Mouse (Mus musculus): Measurements from ENCODE around the gene Slc25a41. TPM values are rescaled to one million over a fixed set of nuclear protein-coding genes. Genes with fewer than 3 reads are reported as not detected.

The Slc25a41 gene
- 0.19 and 0.25 TPM in 2 replicates for polyA plus RNA-seq (2012; rRNA removed)

GRCm38 (mm10) chr17:57041554-57041953 is at the start of gene Slc25a41:
Gene Slc25a41, minus strand, starts transcription at chr17:57041654.
- TF ChIP-seq CTCF (IDR thresholded peaks at IDR 0.05; ENCODE audit: extremely low read depth, insufficient read depth, low read length) = no peak
- no peak for TF ChIP-seq POLR2A (IDR thresholded peaks at IDR 0.05; ENCODE audit: extremely low read depth, insufficient read depth, low read length)
- Histone ChIP-seq H3K4me3 (ENCODE audit: insufficient read depth, low read length) (no peak within 1 kb of the TSS), H3K27ac (ENCODE audit: insufficient read depth, low read length) (no peak within 1 kb of the TSS), H3K4me1 (ENCODE audit: control insufficient read depth, insufficient read depth, low read length) (0 out of 2 replicates have a peak, but pooled peaks cover 1% of the 10 kb centered on the region)

GRCm38 (mm10) chr17:57087049-57087832 is 45.8 kb upstream of the Slc25a41 start, which contains the start of gene Tubb4a:
Gene Tubb4a, minus strand, starts transcription at chr17:57087782.
- TF ChIP-seq POLR2A (IDR thresholded peaks at IDR 0.05; ENCODE audit: extremely low read depth, insufficient read depth, low read length) (peak; percentile 96), CTCF (IDR thresholded peaks at IDR 0.05; ENCODE audit: extremely low read depth, insufficient read depth, low read length) (no peak)
- Histone ChIP-seq H3K4me1 (ENCODE audit: control insufficient read depth, insufficient read depth, low read length) (peaks cover 4% of the 10 kb centered on the region; the same call in 1 of the 2 replicates), H3K27ac (ENCODE audit: insufficient read depth, low read length) (peak within 1 kb of the TSS; percentile 97), H3K4me3 (ENCODE audit: insufficient read depth, low read length) (peak within 1 kb of the TSS; percentile 96)

- H3K27ac ChIP-seq (ENCODE audit: insufficient read depth, low read length) = peak overlapping the region; percentile 97; the same call in 1 of the 2 replicates
- H3K4me1 ChIP-seq (ENCODE audit: control insufficient read depth, insufficient read depth, low read length) = peaks cover 4% of the 10 kb centered on the region; the same call in 1 of the 2 replicates
- TF ChIP-seq POLR2A (IDR thresholded peaks at IDR 0.05; ENCODE audit: extremely low read depth, insufficient read depth, low read length) (no peak), CTCF (IDR thresholded peaks at IDR 0.05; ENCODE audit: extremely low read depth, insufficient read depth, low read length) (no peak)
- H3K4me3 ChIP-seq (ENCODE audit: insufficient read depth, low read length) = peak overlapping the region; percentile 96
Observed at GRCm38 (mm10) chr17:57085970-57086757, 44.7 kb upstream of the Slc25a41 start.

GRCm38 (mm10) chr17:57082481-57082880 is 41.0 kb upstream of the Slc25a41 start:
- no peak for TF ChIP-seq POLR2A (IDR thresholded peaks at IDR 0.05; ENCODE audit: extremely low read depth, insufficient read depth, low read length)
- no peak for TF ChIP-seq CTCF (IDR thresholded peaks at IDR 0.05; ENCODE audit: extremely low read depth, insufficient read depth, low read length)
- Histone ChIP-seq H3K27ac (ENCODE audit: insufficient read depth, low read length) (no peak overlapping the region), H3K4me1 (ENCODE audit: control insufficient read depth, insufficient read depth, low read length) (peaks cover 4% of the 10 kb centered on the region; the same call in 1 of the 2 replicates), H3K4me3 (ENCODE audit: insufficient read depth, low read length) (no peak overlapping the region)

- TF ChIP-seq POLR2A (IDR thresholded peaks at IDR 0.05; ENCODE audit: extremely low read depth, insufficient read depth, low read length) (no peak), CTCF (IDR thresholded peaks at IDR 0.05; ENCODE audit: extremely low read depth, insufficient read depth, low read length) (no peak)
- Histone ChIP-seq H3K4me1 (ENCODE audit: control insufficient read depth, insufficient read depth, low read length) (peaks cover 4% of the 10 kb centered on the region; the same call in 1 of the 2 replicates), H3K27ac (ENCODE audit: insufficient read depth, low read length) (no peak overlapping the region), H3K4me3 (ENCODE audit: insufficient read depth, low read length) (no peak overlapping the region)
Observed at GRCm38 (mm10) chr17:57081234-57081842, 39.9 kb upstream of the Slc25a41 start.

GRCm38 (mm10) chr17:57079919-57080318 is 38.5 kb upstream of the Slc25a41 start:
- Histone ChIP-seq H3K27ac (ENCODE audit: insufficient read depth, low read length) (no peak overlapping the region), H3K4me3 (ENCODE audit: insufficient read depth, low read length) (no peak overlapping the region), H3K4me1 (ENCODE audit: control insufficient read depth, insufficient read depth, low read length) (peaks cover 4% of the 10 kb centered on the region; the same call in 1 of the 2 replicates)
- TF ChIP-seq CTCF (IDR thresholded peaks at IDR 0.05; ENCODE audit: extremely low read depth, insufficient read depth, low read length) = no peak
- no peak for TF ChIP-seq POLR2A (IDR thresholded peaks at IDR 0.05; ENCODE audit: extremely low read depth, insufficient read depth, low read length)

GRCm38 (mm10) chr17:57078336-57078735 is 36.9 kb upstream of the Slc25a41 start, which contains the start of gene Dennd1c:
Gene Dennd1c, minus strand, starts transcription at chr17:57078514.
- no peak for TF ChIP-seq POLR2A (IDR thresholded peaks at IDR 0.05; ENCODE audit: extremely low read depth, insufficient read depth, low read length)
- no peak for TF ChIP-seq CTCF (IDR thresholded peaks at IDR 0.05; ENCODE audit: extremely low read depth, insufficient read depth, low read length)
- Histone ChIP-seq H3K27ac (ENCODE audit: insufficient read depth, low read length) (no peak within 1 kb of the TSS), H3K4me3 (ENCODE audit: insufficient read depth, low read length) (no peak within 1 kb of the TSS), H3K4me1 (ENCODE audit: control insufficient read depth, insufficient read depth, low read length) (peaks cover 2% of the 10 kb centered on the region; the same call in 1 of the 2 replicates)

- Histone ChIP-seq H3K27ac (ENCODE audit: insufficient read depth, low read length) (no peak overlapping the region), H3K4me3 (ENCODE audit: insufficient read depth, low read length) (no peak overlapping the region), H3K4me1 (ENCODE audit: control insufficient read depth, insufficient read depth, low read length) (no peaks in the 10 kb centered on the region)
- no peak for TF ChIP-seq CTCF (IDR thresholded peaks at IDR 0.05; ENCODE audit: extremely low read depth, insufficient read depth, low read length)
- no peak for TF ChIP-seq POLR2A (IDR thresholded peaks at IDR 0.05; ENCODE audit: extremely low read depth, insufficient read depth, low read length)
Observed at GRCm38 (mm10) chr17:57076916-57077315, 35.5 kb upstream of the Slc25a41 start.

- H3K27ac ChIP-seq (ENCODE audit: insufficient read depth, low read length) = no peak overlapping the region
- no peak overlapping the region for H3K4me3 ChIP-seq (ENCODE audit: insufficient read depth, low read length)
- TF ChIP-seq POLR2A (IDR thresholded peaks at IDR 0.05; ENCODE audit: extremely low read depth, insufficient read depth, low read length) (no peak), CTCF (IDR thresholded peaks at IDR 0.05; ENCODE audit: extremely low read depth, insufficient read depth, low read length) (no peak)
- no peaks in the 10 kb centered on the region for H3K4me1 ChIP-seq (ENCODE audit: control insufficient read depth, insufficient read depth, low read length)
Observed at GRCm38 (mm10) chr17:57070699-57071098, 29.2 kb upstream of the Slc25a41 start.

Measured in cortical plate, adult 2 months (tissue).